Mouse (Mus musculus): ENCODE measurements around the gene Tlk2.

- no peak for TF ChIP-seq POLR2A (IDR thresholded peaks at IDR 0.05; ENCODE audit: insufficient read depth, low read depth, low read length)
- no peak for TF ChIP-seq CTCF (IDR thresholded peaks at IDR 0.05; ENCODE audit: insufficient read depth, low read depth, low read length)
Observed at GRCm38 (mm10) chr11:105234501-105234900, 55.9 kb downstream of the Tlk2 start.

All from olfactory bulb, adult 2 months (tissue).